Mouse (Mus musculus): ENCODE measurements around the gene Gm266.
"Not testable (repeated sequence)": the region's sequence is repeated elsewhere in the genome, so short reads cannot be mapped to it uniquely, and the experiment has no call there.

The Gm266 gene

GRCm38 (mm10) chr12:111485652-111486306 lies at the start of gene Gm266:
Gene Gm266, minus strand, starts transcription at chr12:111485823.
- no peak for DNase-seq (ENCODE audit: low read depth, low spot score)

GRCm38 (mm10) chr12:111535281-111535680 lies 49.7 kb upstream of the Gm266 start:
- DNase-seq (ENCODE audit: low read depth, low spot score): no peak

- peak; percentile 76 for DNase-seq (ENCODE audit: low read depth, low spot score)
These were observed 47.6 kb upstream of the Gm266 start for GRCm38 (mm10) chr12:111533096-111533794.

GRCm38 (mm10) chr12:111529192-111529591 lies 43.6 kb upstream of the Gm266 start:
- DNase-seq (ENCODE audit: low read depth, low spot score): no peak

- peak; percentile 85 for DNase-seq (ENCODE audit: low read depth, low spot score)
These were observed 42.1 kb upstream of the Gm266 start for GRCm38 (mm10) chr12:111527643-111528281.

- DNase-seq (ENCODE audit: low read depth, low spot score): no peak
These were observed 39.3 kb upstream of the Gm266 start for GRCm38 (mm10) chr12:111524883-111525282.

GRCm38 (mm10) chr12:111524469-111524868 lies 38.8 kb upstream of the Gm266 start:
- no peak for DNase-seq (ENCODE audit: low read depth, low spot score)

- DNase-seq (ENCODE audit: low read depth, low spot score): no peak
These were observed 35.4 kb upstream of the Gm266 start for GRCm38 (mm10) chr12:111520994-111521393.

GRCm38 (mm10) chr12:111519821-111520220 lies 34.2 kb upstream of the Gm266 start:
- peak; percentile 53 for DNase-seq (ENCODE audit: low read depth, low spot score)

GRCm38 (mm10) chr12:111518391-111518790 lies 32.8 kb upstream of the Gm266 start:
- DNase-seq (ENCODE audit: low read depth, low spot score): no peak

- no peak for DNase-seq (ENCODE audit: low read depth, low spot score)
These were observed 32.3 kb upstream of the Gm266 start for GRCm38 (mm10) chr12:111517901-111518300.

- peak; percentile 83 for DNase-seq (ENCODE audit: low read depth, low spot score)
These were observed 31.2 kb upstream of the Gm266 start for GRCm38 (mm10) chr12:111516826-111517225.

- no peak for DNase-seq (ENCODE audit: low read depth, low spot score)
These were observed 30.3 kb upstream of the Gm266 start for GRCm38 (mm10) chr12:111515920-111516319.

GRCm38 (mm10) chr12:111514874-111515649 lies 29.4 kb upstream of the Gm266 start:
- peak; percentile 26 for DNase-seq (ENCODE audit: low read depth, low spot score)

GRCm38 (mm10) chr12:111514231-111514792 lies 28.7 kb upstream of the Gm266 start:
- peak; percentile 17 for DNase-seq (ENCODE audit: low read depth, low spot score)

GRCm38 (mm10) chr12:111513673-111514072 lies 28.1 kb upstream of the Gm266 start:
- peak; percentile 46 for DNase-seq (ENCODE audit: low read depth, low spot score)

GRCm38 (mm10) chr12:111512572-111513063 lies 27.0 kb upstream of the Gm266 start:
- DNase-seq (ENCODE audit: low read depth, low spot score): no peak

- DNase-seq (ENCODE audit: low read depth, low spot score): not testable (repeated sequence)
These were observed 22.8 kb upstream of the Gm266 start for GRCm38 (mm10) chr12:111508438-111508837.

GRCm38 (mm10) chr12:111507962-111508361 lies 22.3 kb upstream of the Gm266 start:
- DNase-seq (ENCODE audit: low read depth, low spot score): no peak

GRCm38 (mm10) chr12:111507001-111507400 lies 21.4 kb upstream of the Gm266 start:
- DNase-seq (ENCODE audit: low read depth, low spot score): no peak

- peak; percentile 96 for DNase-seq (ENCODE audit: low read depth, low spot score)
These were observed 19.3 kb upstream of the Gm266 start for GRCm38 (mm10) chr12:111504904-111505303.

All from brain, adult 2 months (tissue).